Mouse (Mus musculus) gastrocnemius, postnatal 36 days (tissue): ENCODE measurements around the gene Hectd2. TPM values are rescaled to one million over a fixed set of nuclear protein-coding genes. Genes with fewer than 3 reads are reported as not detected.

Experiments
- DNase-seq, 2 experiments: peaks; one replicate each; pipeline ENCODE4 v3.0.0; 2022
- intact Hi-C: fragments of 180-260 bp; cut with DNase I; formaldehyde crosslinking; loops from one replicate; pipeline ENCODE4 v1.15.1; 2025
- total RNA-seq, 2 experiments: library from RNA; stranded (reverse); gene quantifications; 2 replicates each; pipeline ENCODE4 v1.2.3; 2021

Hectd2 gene
- total RNA-seq, 2 experiments from 2014 or later, result 2.8 to 4.6 TPM

GRCm38 (mm10) chr19:36559331-36559730 lies 4.9 kb downstream of the Hectd2 start:
- intact Hi-C loops, result no loop called here

GRCm38 (mm10) chr19:36560160-36560559 lies 5.7 kb downstream of the Hectd2 start:
- intact Hi-C loops, result no loop called here
- no peak for DNase-seq

More at GRCm38 (mm10) chr19:36559331-36559730, 4.9 kb downstream of the Hectd2 start:
- DNase-seq, result no peak

- intact Hi-C loops, result no loop called here
- DNase-seq, result no peak
These were observed 6.7 kb downstream of the Hectd2 start for GRCm38 (mm10) chr19:36561171-36561570.

GRCm38 (mm10) chr19:36564396-36564795 lies 10.0 kb downstream of the Hectd2 start:
- no peak for DNase-seq
- intact Hi-C loops, result no loop called here

GRCm38 (mm10) chr19:36573986-36574385 lies 19.5 kb downstream of the Hectd2 start:
- intact Hi-C loops, result no loop called here
- no peak for DNase-seq

- intact Hi-C loops, result no loop called here
- no peak for DNase-seq
These were observed 20.7 kb downstream of the Hectd2 start for GRCm38 (mm10) chr19:36575159-36575558.

- intact Hi-C loops, result no loop called here
- DNase-seq, result no peak
These were observed 26.4 kb downstream of the Hectd2 start for GRCm38 (mm10) chr19:36580874-36581273.

GRCm38 (mm10) chr19:36582116-36582515 lies 27.7 kb downstream of the Hectd2 start:
- intact Hi-C loops, result no loop called here
- no peak for DNase-seq

- intact Hi-C loops, result no loop called here
- no peak for DNase-seq
These were observed 31.1 kb downstream of the Hectd2 start for GRCm38 (mm10) chr19:36585505-36585904.

GRCm38 (mm10) chr19:36594409-36594808 lies 40.0 kb downstream of the Hectd2 start:
- intact Hi-C loops, result no loop called here
- no peak for DNase-seq

- no peak for DNase-seq
- intact Hi-C loops, result no loop called here
These were observed 47.4 kb downstream of the Hectd2 start for GRCm38 (mm10) chr19:36601869-36602268.

- DNase-seq, result no peak
- intact Hi-C loops, result no loop called here
These were observed 48.3 kb downstream of the Hectd2 start for GRCm38 (mm10) chr19:36602535-36603312.

- intact Hi-C loops, result loop anchor here (5.0 kb wide), 1 partner anchor 136 kb away; no protein-coding TSS in a partner anchor
These were observed 51.8 kb downstream of the Hectd2 start for GRCm38 (mm10) chr19:36606270-36606669.

GRCm38 (mm10) chr19:36609229-36609628 lies 54.8 kb downstream of the Hectd2 start:
- intact Hi-C loops, result loop anchor here (5.0 kb wide), 1 partner anchor 133 kb away; no protein-coding TSS in a partner anchor
- DNase-seq, result no peak

More at GRCm38 (mm10) chr19:36606270-36606669, 51.8 kb downstream of the Hectd2 start:
- no peak for DNase-seq

- no peak for DNase-seq
- intact Hi-C loops, result no loop called here
These were observed 55.9 kb downstream of the Hectd2 start for GRCm38 (mm10) chr19:36610309-36610708.

- no peak for DNase-seq
- intact Hi-C loops, result no loop called here
These were observed 71.5 kb downstream of the Hectd2 start for GRCm38 (mm10) chr19:36625906-36626305.

- intact Hi-C loops, result no loop called here
- no peak for DNase-seq
These were observed 72.4 kb downstream of the Hectd2 start for GRCm38 (mm10) chr19:36626881-36627280.

GRCm38 (mm10) chr19:36629394-36629910 lies 75.0 kb downstream of the Hectd2 start:
- DNase-seq, result no peak
- intact Hi-C loops, result no loop called here

GRCm38 (mm10) chr19:36630361-36630760 lies 75.9 kb downstream of the Hectd2 start:
- intact Hi-C loops, result no loop called here
- DNase-seq, result no peak

GRCm38 (mm10) chr19:36634771-36635170 lies 80.3 kb downstream of the Hectd2 start:
- no peak for DNase-seq
- intact Hi-C loops, result no loop called here

GRCm38 (mm10) chr19:36637223-36637622 lies 82.8 kb downstream of the Hectd2 start:
- intact Hi-C loops, result no loop called here
- DNase-seq, result no peak

- DNase-seq, result no peak
- intact Hi-C loops, result no loop called here
These were observed 83.6 kb downstream of the Hectd2 start for GRCm38 (mm10) chr19:36637948-36638587.
